Mouse (Mus musculus) megakaryocyte-erythroid progenitor cell, adult 5-6 weeks (primary cell): ENCODE measurements around the gene Cog4. TPM values are rescaled to one million over a fixed set of nuclear protein-coding genes. Genes with fewer than 3 reads are reported as not detected.
A peak's percentile ranks its signal among the peaks of the same experiment; 100 is the strongest.
"Not testable (repeated sequence)": the region's sequence is repeated elsewhere in the genome, so short reads cannot be mapped to it uniquely, and the experiment has no call there.

Experiments used
- ATAC-seq: replicated peaks from 2 replicates; pipeline ENCODE4 v1.8.0; 2016; ENCODE audit warnings: mild to moderate bottlenecking, inconsistent platforms; ENCODE audit not compliant: severe bottlenecking, poor library complexity, low FRiP score, low TSS enrichment
- total RNA-seq, 2 experiments: library from RNA; stranded (forward) in 1 of 2; stranded (reverse) in 1 of 2; fragments of 200-1000, 215-1000 nt in 1 of 2; fragments of >200 nt in 1 of 2; fragmentation: Nextera tagmentation in 1 of 2; gene quantifications; 2 replicates each; pipeline ENCODE4 v1.2.3; 2014 to 2017

Gene Cog4
- total RNA-seq, 2 experiments from 2014 or later, result 26.1 to 37.0 TPM

- ATAC-seq, result no peak
Measured at GRCm38 (mm10) chr8:110883824-110884223, 37.4 kb downstream of the Cog4 start.

GRCm38 (mm10) chr8:110886634-110887033 lies 40.2 kb downstream of the Cog4 start:
- ATAC-seq, result no peak

DNA sequence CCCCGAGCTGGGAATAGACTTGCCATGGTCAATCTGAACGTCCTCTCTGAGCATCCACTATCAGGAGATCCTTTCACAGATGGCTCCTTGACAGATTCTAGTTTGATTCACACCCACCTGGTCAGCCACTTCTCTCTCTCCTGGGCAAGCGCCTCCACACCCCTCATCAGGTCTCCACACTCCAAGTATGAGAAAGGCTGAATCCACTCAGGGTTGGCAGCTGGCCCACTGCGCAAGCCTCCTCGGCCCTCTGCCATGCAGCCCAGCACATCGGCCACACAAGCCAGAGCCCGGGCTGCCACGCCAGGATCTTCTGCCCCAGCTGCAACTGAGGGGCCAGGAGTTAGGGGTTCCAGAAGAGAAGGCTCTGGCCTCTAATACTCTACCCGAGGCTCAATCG lies 41.2 kb downstream of the Cog4 start:
- ATAC-seq, result no peak

DNA sequence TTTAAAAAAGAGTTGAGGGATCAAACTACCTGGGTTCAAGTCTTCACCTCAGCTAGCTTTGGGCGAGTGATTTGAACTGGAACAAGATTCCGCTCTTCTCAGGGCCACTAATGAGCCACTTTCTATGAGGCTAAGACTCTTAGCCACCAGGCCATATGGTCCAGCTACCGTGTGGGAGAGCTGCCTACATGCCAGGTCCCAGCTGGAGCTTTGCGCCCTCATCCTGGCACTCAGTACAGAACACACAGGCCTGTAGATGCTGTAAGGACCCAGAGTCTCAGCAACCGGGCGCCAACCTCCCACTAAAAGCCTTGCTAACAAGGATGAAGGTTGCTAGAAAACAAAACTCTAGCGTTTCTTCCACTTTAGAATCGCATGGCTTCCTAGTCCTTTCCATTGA lies 42.0 kb downstream of the Cog4 start:
- no peak for ATAC-seq

- no peak for ATAC-seq
Measured at GRCm38 (mm10) chr8:110888860-110889259, 42.5 kb downstream of the Cog4 start.

- ATAC-seq, result no peak
Measured at GRCm38 (mm10) chr8:110889904-110890470, 43.6 kb downstream of the Cog4 start.

DNA sequence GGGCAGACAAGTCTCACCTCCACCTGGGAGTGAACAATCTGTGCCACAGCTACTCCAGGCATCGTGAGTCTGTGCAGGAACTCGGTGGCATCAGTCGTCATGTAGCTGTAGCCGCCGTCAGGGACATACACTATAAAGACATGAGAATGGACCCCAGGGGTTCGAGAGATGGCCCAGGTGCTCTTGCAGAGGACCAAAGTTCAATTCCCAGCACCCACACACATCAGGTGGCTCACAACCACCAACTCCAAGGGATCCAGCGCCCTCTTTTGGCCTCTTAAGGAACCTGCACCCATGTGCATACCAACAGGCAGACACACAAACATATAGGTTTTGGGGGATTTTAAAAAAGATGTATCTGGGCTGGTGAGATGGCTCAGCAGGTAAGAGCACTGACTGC lies 45.6 kb downstream of the Cog4 start:
- ATAC-seq, result no peak

DNA sequence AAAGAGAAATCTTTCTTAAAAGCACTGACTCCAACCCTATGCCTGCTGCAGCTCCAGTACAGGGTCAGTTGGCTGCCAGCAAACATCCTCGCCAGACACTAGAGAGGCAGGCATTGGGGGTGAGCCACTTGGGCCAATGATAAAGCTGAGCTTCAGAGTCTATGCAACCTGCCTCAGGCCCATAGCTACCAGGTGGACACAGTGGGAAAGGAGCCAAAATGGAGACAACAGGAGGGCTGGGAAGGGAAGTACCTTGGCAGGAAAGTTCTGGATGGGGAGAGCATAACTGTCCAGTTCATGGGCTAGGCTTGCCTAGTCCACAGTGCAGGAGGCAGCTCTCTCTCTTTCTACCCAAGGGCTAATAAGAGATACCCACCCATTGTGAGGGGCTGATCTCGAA lies 46.5 kb downstream of the Cog4 start:
- ATAC-seq, result no peak

DNA sequence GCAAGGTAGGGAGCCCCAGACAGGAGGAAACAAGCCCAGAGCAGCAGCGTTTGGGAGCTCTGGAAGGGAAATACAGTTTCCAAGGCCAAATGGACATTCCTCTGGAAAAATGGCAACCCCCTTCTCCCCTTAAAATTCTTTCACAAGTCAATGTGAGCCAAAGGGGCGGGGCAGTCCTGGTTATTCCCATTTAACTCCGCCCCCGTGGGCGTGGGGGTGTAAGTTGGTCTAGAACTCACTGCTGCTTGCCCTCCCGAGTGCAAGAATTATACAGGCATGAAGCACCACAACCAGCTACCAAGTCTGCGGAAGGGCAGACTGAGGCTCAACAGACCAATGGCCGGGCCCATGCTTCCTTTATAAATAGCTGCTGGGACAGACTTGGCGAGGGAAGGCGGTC lies 48.5 kb downstream of the Cog4 start:
- no peak for ATAC-seq

GRCm38 (mm10) chr8:110895254-110895653 lies 48.9 kb downstream of the Cog4 start:
- no peak for ATAC-seq

- ATAC-seq, result no peak
Measured at GRCm38 (mm10) chr8:110895812-110896211, 49.4 kb downstream of the Cog4 start.

GRCm38 (mm10) chr8:110897495-110897894 lies 51.1 kb downstream of the Cog4 start:
- ATAC-seq, result no peak

DNA sequence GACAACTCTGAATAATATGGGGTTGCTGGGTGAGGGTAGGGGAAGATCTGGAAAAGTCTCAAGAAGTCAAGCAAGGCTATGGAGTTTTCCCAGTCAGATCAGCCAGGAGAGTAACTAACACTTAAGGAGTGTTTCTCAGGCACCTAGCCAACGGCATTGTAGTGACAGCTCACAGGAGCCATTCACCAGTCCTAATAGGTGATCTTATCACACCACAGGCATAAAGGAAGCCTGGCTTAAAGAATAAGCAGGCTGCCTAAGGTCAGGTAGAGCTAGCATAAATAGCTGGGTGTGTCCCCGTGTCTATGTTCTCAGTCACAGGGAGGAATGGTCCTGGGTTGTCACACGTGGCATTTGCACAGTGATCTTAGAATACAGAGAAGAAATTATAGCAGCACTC lies 54.7 kb downstream of the Cog4 start:
- no peak for ATAC-seq

GRCm38 (mm10) chr8:110901839-110902578 lies 55.6 kb downstream of the Cog4 start, which contains the start of gene Fuk:
Fuk (minus strand) TSS chr8:110902488.
- peak; percentile 97 for ATAC-seq

GRCm38 (mm10) chr8:110902579-110902965 lies 56.2 kb downstream of the Cog4 start:
- no peak for ATAC-seq

DNA sequence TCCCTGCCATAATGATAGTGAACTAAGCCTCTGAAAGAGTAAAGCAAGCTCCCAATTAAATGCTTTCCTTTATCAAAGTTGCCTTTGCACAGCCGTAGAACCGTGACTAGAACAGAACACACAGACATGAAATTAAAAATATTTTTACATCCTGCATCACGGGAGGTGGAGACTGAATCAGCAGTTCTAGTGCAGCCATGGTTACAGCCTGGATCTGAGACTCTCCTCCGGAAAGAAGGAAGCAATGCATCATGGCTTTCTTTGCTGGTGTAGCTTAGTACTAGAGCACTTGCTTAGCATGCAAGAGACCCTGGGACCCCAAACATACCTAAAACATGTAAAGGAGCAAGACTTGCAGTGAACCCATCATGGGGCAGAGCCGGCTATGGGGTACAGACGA lies 59.0 kb downstream of the Cog4 start:
- ATAC-seq, result no peak

- ATAC-seq, result no peak
Measured at GRCm38 (mm10) chr8:110906682-110907081, 60.3 kb downstream of the Cog4 start.

DNA sequence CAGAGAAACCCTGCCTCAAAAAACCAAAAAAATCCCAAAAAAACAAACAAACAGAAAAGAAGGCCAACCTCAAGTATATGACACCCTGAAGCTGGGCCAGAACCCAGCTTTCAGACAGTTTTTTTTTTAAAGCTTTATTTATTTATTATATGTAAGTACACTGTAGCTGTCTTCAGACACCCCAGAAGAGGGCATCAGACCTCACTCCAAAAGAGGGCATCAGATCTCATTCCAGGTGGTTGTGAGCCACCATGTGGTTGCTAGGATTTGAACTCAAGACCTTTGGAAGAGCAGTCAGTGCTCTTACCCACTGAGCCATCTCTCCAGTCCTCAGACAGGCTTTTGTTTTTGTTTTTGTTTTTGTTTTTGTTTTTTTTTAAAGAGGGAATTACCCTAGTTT lies 63.5 kb downstream of the Cog4 start:
- not testable (repeated sequence) for ATAC-seq

GRCm38 (mm10) chr8:110911576-110912570 lies 65.5 kb downstream of the Cog4 start:
- ATAC-seq, result peak; percentile 93

- ATAC-seq, result no peak
Measured at GRCm38 (mm10) chr8:110917415-110917814, 71.0 kb downstream of the Cog4 start.
